Mouse (Mus musculus): ENCODE measurements at regions not wholly inside any gene's neighbourhood (a gene's known extent, or its start where the extent isn't known, plus 50 kb on each side); places are given as distances from the start of the nearest gene placed in this dataset.
"Not testable (repeated sequence)": the region's sequence is repeated elsewhere in the genome, so short reads cannot be mapped to it uniquely, and the experiment has no call there.

DNA sequence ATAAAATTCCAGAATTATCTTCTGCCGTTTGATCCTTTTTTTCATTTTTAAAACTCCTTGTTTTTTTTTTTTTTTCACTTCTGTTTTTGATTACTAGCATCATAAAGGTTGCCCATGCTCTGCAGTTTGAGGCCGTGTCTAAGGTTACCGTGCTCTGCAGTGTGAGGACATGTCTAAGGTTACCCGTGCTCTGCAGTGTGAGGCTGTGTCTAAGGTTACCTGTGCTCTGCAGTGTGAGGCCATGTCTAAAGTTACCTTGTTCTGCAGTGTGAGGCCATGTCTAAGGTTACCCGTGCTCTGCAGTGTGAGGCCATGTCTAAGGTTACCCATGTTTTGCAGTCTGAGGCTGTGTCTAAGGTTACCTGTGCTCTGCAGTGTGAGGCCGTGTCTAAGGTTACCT is 157.0 kb upstream of the Vmn1r3 start:
- intact Hi-C loops (cut with DNase I); DNase-seq: not testable (repeated sequence)
